Mouse (Mus musculus) midbrain, embryonic 14.5 days (tissue): ENCODE measurements around the gene Tex35. TPM values are rescaled to one million over a fixed set of nuclear protein-coding genes. Genes with fewer than 3 reads are reported as not detected.

Experiments
- ATAC-seq: fragments of 200-750 bp; cut with Nextera tagmentation; 2 replicates; pipeline ENCODE4 v1.8.0; 2017; ENCODE audit warnings: moderate number of reproducible peaks, moderate library complexity; ENCODE audit not compliant: low FRiP score, low TSS enrichment
- DNase-seq: peaks from one replicate; pipeline ENCODE4 v3.0.0-alpha.2; 2015
- H3K27ac ChIP-seq: fragments of 300-500 bp; sonication (generic); replicated peaks from 2 replicates; pipeline ENCODE4 v1.5.1; 2014; ENCODE audit warnings: mild to moderate bottlenecking, low read depth, low read length, moderate library complexity
- H3K27me3 ChIP-seq: fragments of 300-500 bp; sonication (generic); 2 replicates; pipeline ENCODE4 v1.6.1; 2014; ENCODE audit warnings: low read length, control low read depth, mixed read lengths; ENCODE audit not compliant: control insufficient read depth, insufficient read depth
- H3K36me3 ChIP-seq: fragments of 300-500 bp; sonication (generic); 2 replicates; pipeline ENCODE4 v1.6.1; 2014; ENCODE audit warnings: low read length, control low read depth; ENCODE audit not compliant: control insufficient read depth, insufficient read depth
- H3K4me1 ChIP-seq: fragments of 300-500 bp; sonication (generic); 2 replicates; pipeline ENCODE4 v1.6.1; 2014; ENCODE audit warnings: mild to moderate bottlenecking, antibody characterized with exemption, low read length, control low read depth; ENCODE audit not compliant: control insufficient read depth, insufficient read depth
- H3K4me2 ChIP-seq: fragments of 300-500 bp; sonication (generic); 2 replicates; pipeline ENCODE4 v1.6.1; 2014; ENCODE audit warnings: mild to moderate bottlenecking, low read length, moderate library complexity
- H3K4me3 ChIP-seq: fragments of 300-500 bp; sonication (generic); replicated peaks from 2 replicates; pipeline ENCODE4 v1.5.1; 2014; ENCODE audit warnings: low read depth, low read length
- H3K9ac ChIP-seq: fragments of 300-500 bp; sonication (generic); replicated peaks from 2 replicates; pipeline ENCODE4 v1.6.1; 2014; ENCODE audit warnings: mild to moderate bottlenecking, low read length, moderate library complexity
- H3K9me3 ChIP-seq: fragments of 300-500 bp; sonication (generic); 2 replicates; pipeline ENCODE4 v1.6.1; 2016; ENCODE audit warnings: low read length, control low read depth, mixed read lengths; ENCODE audit not compliant: control insufficient read depth
- WGBS: fragments of 180-500 bp; shearing (Covaris S2); extraction: QIAGEN DNeasy Blood & Tissue Kit; methylation state at CpG from one replicate; pipeline ENCODE4 v1.1.7; 2014; 5-methylcytosine and 5-hydroxymethylcytosine counted together
- polyA plus RNA-seq: library from polyadenylated mRNA; unstranded; fragments of >200 nt; fragmentation: Nextera tagmentation; extraction: Ambion mirVana; gene quantifications from 2 replicates; pipeline ENCODE4 v1.2.1, GENCODE M21; 2014

Gene Tex35
- polyA plus RNA-seq, 1 experiment from 2014 or later = not detected

GRCm38 (mm10) chr1:157063318-157064115, 45.0 kb downstream of the Tex35 start:
- H3K27me3 ChIP-seq = no peaks in the 10 kb centered on the region
- ATAC-seq (0 out of 2 replicates have a peak, but pooled peaks have one; percentile 40), DNase-seq (peak; percentile 63)
- no peaks in the 10 kb centered on the region for H3K36me3 ChIP-seq
- peaks cover 5% of the 10 kb centered on the region; the same call in 1 of the 2 replicates for H3K4me1 ChIP-seq
- 65% methylated on average over 13 of the region's 13 CpGs for WGBS
- no peaks in the 10 kb centered on the region for H3K9me3 ChIP-seq
- H3K4me3 ChIP-seq = no peak overlapping the region
- H3K27ac ChIP-seq = no peak overlapping the region
- H3K4me2 ChIP-seq = no peak overlapping the region
- H3K9ac ChIP-seq = no peak overlapping the region

- no peak overlapping the region for H3K4me3 ChIP-seq
- H3K4me1 ChIP-seq = peaks cover 5% of the 10 kb centered on the region; the same call in 1 of the 2 replicates
- H3K27ac ChIP-seq = no peak overlapping the region
- no peak overlapping the region for H3K9ac ChIP-seq
- DNase-seq (no peak), ATAC-seq (no peak)
- 58% methylated on average over 5 of the region's 5 CpGs for WGBS
- no peaks in the 10 kb centered on the region for H3K9me3 ChIP-seq
- no peak overlapping the region for H3K4me2 ChIP-seq
- H3K36me3 ChIP-seq = no peaks in the 10 kb centered on the region
- no peaks in the 10 kb centered on the region for H3K27me3 ChIP-seq
These were observed 46.0 kb downstream of the Tex35 start for GRCm38 (mm10) chr1:157062445-157062825.

- Histone ChIP-seq H3K4me3 (no peak overlapping the region), H3K36me3 (no peaks in the 10 kb centered on the region), H3K9me3 (no peaks in the 10 kb centered on the region), H3K27me3 (no peaks in the 10 kb centered on the region), H3K4me2 (no peak overlapping the region), H3K9ac (no peak overlapping the region), H3K4me1 (peaks cover 7% of the 10 kb centered on the region), H3K27ac (no peak overlapping the region)
- DNase-seq (no peak), ATAC-seq (no peak)
- 92% methylated on average over 10 of the region's 10 CpGs for WGBS
These were observed 46.6 kb downstream of the Tex35 start for GRCm38 (mm10) chr1:157061800-157062444.

- Histone ChIP-seq H3K9ac (no peak overlapping the region), H3K4me2 (no peak overlapping the region), H3K9me3 (no peaks in the 10 kb centered on the region), H3K4me3 (no peak overlapping the region), H3K27ac (no peak overlapping the region), H3K4me1 (peaks cover 14% of the 10 kb centered on the region), H3K36me3 (no peaks in the 10 kb centered on the region), H3K27me3 (no peaks in the 10 kb centered on the region)
- no peak for ATAC-seq
- DNase-seq = no peak
- 87% methylated on average over 3 of the region's 3 CpGs for WGBS
These were observed 47.3 kb downstream of the Tex35 start for GRCm38 (mm10) chr1:157061170-157061569.

- no peaks in the 10 kb centered on the region for H3K36me3 ChIP-seq
- H3K9ac ChIP-seq = no peak overlapping the region
- H3K27ac ChIP-seq = 0 out of 2 replicates have a peak overlapping the region, but pooled peaks have one; percentile 5
- no peak for ATAC-seq
- H3K4me2 ChIP-seq = no peak overlapping the region
- no peaks in the 10 kb centered on the region for H3K27me3 ChIP-seq
- no peak overlapping the region for H3K4me3 ChIP-seq
- 69% methylated on average over 12 of the region's 12 CpGs for WGBS
- DNase-seq = no peak
- no peaks in the 10 kb centered on the region for H3K9me3 ChIP-seq
- peaks cover 20% of the 10 kb centered on the region for H3K4me1 ChIP-seq
These were observed 47.9 kb downstream of the Tex35 start for GRCm38 (mm10) chr1:157060441-157061135.

- Histone ChIP-seq H3K9me3 (no peaks in the 10 kb centered on the region), H3K4me3 (no peak overlapping the region), H3K9ac (peak overlapping the region; percentile 30; the same call in 1 of the 2 replicates), H3K36me3 (no peaks in the 10 kb centered on the region), H3K27ac (peak overlapping the region; percentile 85), H3K4me2 (peak overlapping the region; percentile 24), H3K27me3 (no peaks in the 10 kb centered on the region), H3K4me1 (peaks cover 31% of the 10 kb centered on the region)
- DNase-seq (no peak), ATAC-seq (no peak)
- 28% methylated on average over 6 of the region's 6 CpGs for WGBS
These were observed 52.6 kb downstream of the Tex35 start for GRCm38 (mm10) chr1:157055901-157056300.

- Histone ChIP-seq H3K27ac (peak overlapping the region; percentile 85), H3K36me3 (no peaks in the 10 kb centered on the region), H3K9me3 (no peaks in the 10 kb centered on the region), H3K27me3 (no peaks in the 10 kb centered on the region), H3K4me3 (no peak overlapping the region), H3K9ac (peak overlapping the region; percentile 30; the same call in 1 of the 2 replicates), H3K4me2 (peak overlapping the region; percentile 24), H3K4me1 (peaks cover 31% of the 10 kb centered on the region)
- ATAC-seq (peak; percentile 87), DNase-seq (peak; percentile 87)
- 13% methylated on average over 11 of the region's 11 CpGs for WGBS
These were observed 53.1 kb downstream of the Tex35 start for GRCm38 (mm10) chr1:157055288-157055831.

GRCm38 (mm10) chr1:157054659-157055058, 53.8 kb downstream of the Tex35 start:
- no peaks in the 10 kb centered on the region for H3K27me3 ChIP-seq
- peaks cover 31% of the 10 kb centered on the region for H3K4me1 ChIP-seq
- H3K4me3 ChIP-seq = no peak overlapping the region
- H3K4me2 ChIP-seq = peak overlapping the region; percentile 24
- DNase-seq = peak; percentile 62
- peak overlapping the region; percentile 85 for H3K27ac ChIP-seq
- no peak overlapping the region; the same call in 1 of the 2 replicates for H3K9ac ChIP-seq
- H3K36me3 ChIP-seq = no peaks in the 10 kb centered on the region
- 40% methylated on average over 7 of the region's 7 CpGs for WGBS
- H3K9me3 ChIP-seq = no peaks in the 10 kb centered on the region
- no peak for ATAC-seq
